Mouse (Mus musculus): ENCODE results near the gene Casp9. TPM values are rescaled to one million over a fixed set of nuclear protein-coding genes. Genes with fewer than 3 reads are reported as not detected.

Gene Casp9
- polyA plus RNA-seq (2015; fragmentation: Nextera tagmentation; extraction: Ambion mirVana): 14.7 and 15.6 TPM in 2 replicates

- Histone ChIP-seq H3K36me3 (ENCODE audit: poor library complexity, severe bottlenecking) (peaks cover 21% of the 10 kb centered on the region), H3K4me3 (peak within 1 kb of the TSS; percentile 63), H3K9me3 (replicated peaks) (0 out of 2 replicates have a peak, but pooled peaks cover 4% of the 10 kb centered on the region), H3K4me2 (peak within 1 kb of the TSS; percentile 70), H3K4me1 (peaks cover 29% of the 10 kb centered on the region), H3K9ac (peak within 1 kb of the TSS; percentile 79), H3K27ac (peak within 1 kb of the TSS; percentile 86), H3K27me3 (no peaks in the 10 kb centered on the region)
- under 1% methylated on average over 75 of the region's 80 CpGs for WGBS
- ATAC-seq: peak; percentile 75
Measured at GRCm38 (mm10) chr4:141793282-141794151, at the start of gene Casp9. Casp9 (plus strand) TSS chr4:141793612.

GRCm38 (mm10) chr4:141746578-141747346 is 46.6 kb upstream of the Casp9 start, which contains the start of gene Agmat:
Agmat (plus strand) TSS chr4:141746672.
- 25% methylated on average over 25 of the region's 25 CpGs for WGBS
- H3K9ac ChIP-seq: no peak within 1 kb of the TSS

GRCm38 (mm10) chr4:141749557-141749956 is 43.9 kb upstream of the Casp9 start:
- no peak overlapping the region for H3K4me3 ChIP-seq
- no peak overlapping the region for H3K27ac ChIP-seq
- no peak overlapping the region for H3K4me2 ChIP-seq
- no peaks in the 10 kb centered on the region for H3K9me3 ChIP-seq (replicated peaks)
- no peaks in the 10 kb centered on the region for H3K27me3 ChIP-seq
- H3K36me3 ChIP-seq (ENCODE audit: poor library complexity, severe bottlenecking): no peaks in the 10 kb centered on the region
- WGBS: 45% methylated on average over 11 of the region's 11 CpGs
- no peak for ATAC-seq
- H3K9ac ChIP-seq: no peak overlapping the region
- no peaks in the 10 kb centered on the region for H3K4me1 ChIP-seq

More at GRCm38 (mm10) chr4:141746578-141747346, 46.6 kb upstream of the Casp9 start, which contains the start of gene Agmat:
- Histone ChIP-seq H3K4me2 (no peak within 1 kb of the TSS), H3K4me3 (no peak within 1 kb of the TSS), H3K9me3 (replicated peaks) (no peaks in the 10 kb centered on the region), H3K4me1 (no peaks in the 10 kb centered on the region), H3K27me3 (no peaks in the 10 kb centered on the region), H3K27ac (no peak within 1 kb of the TSS), H3K36me3 (ENCODE audit: poor library complexity, severe bottlenecking) (no peaks in the 10 kb centered on the region)
- ATAC-seq: no peak

- H3K4me1 ChIP-seq: no peaks in the 10 kb centered on the region
- H3K4me3 ChIP-seq: no peak overlapping the region
- no peaks in the 10 kb centered on the region for H3K27me3 ChIP-seq
- no peak for ATAC-seq
- no peak overlapping the region for H3K9ac ChIP-seq
- no peak overlapping the region for H3K27ac ChIP-seq
- no peaks in the 10 kb centered on the region for H3K36me3 ChIP-seq (ENCODE audit: poor library complexity, severe bottlenecking)
- 73% methylated on average over 3 of the region's 3 CpGs for WGBS
- H3K4me2 ChIP-seq: no peak overlapping the region
- no peaks in the 10 kb centered on the region for H3K9me3 ChIP-seq (replicated peaks)
Measured at GRCm38 (mm10) chr4:141750826-141751225, 42.6 kb upstream of the Casp9 start.

- H3K4me3 ChIP-seq: no peak overlapping the region
- ATAC-seq: no peak
- WGBS: 54% methylated on average over 4 of the region's 4 CpGs
- H3K9me3 ChIP-seq (replicated peaks): no peaks in the 10 kb centered on the region
- no peak overlapping the region for H3K9ac ChIP-seq
- no peaks in the 10 kb centered on the region for H3K27me3 ChIP-seq
- no peak overlapping the region for H3K4me2 ChIP-seq
- no peaks in the 10 kb centered on the region for H3K4me1 ChIP-seq
- no peaks in the 10 kb centered on the region for H3K36me3 ChIP-seq (ENCODE audit: poor library complexity, severe bottlenecking)
- no peak overlapping the region for H3K27ac ChIP-seq
Measured at GRCm38 (mm10) chr4:141751419-141752075, 41.9 kb upstream of the Casp9 start.

- WGBS: 25% methylated on average over 4 of the region's 4 CpGs
- H3K4me1 ChIP-seq: no peaks in the 10 kb centered on the region
- no peak overlapping the region for H3K4me2 ChIP-seq
- H3K27ac ChIP-seq: no peak overlapping the region
- H3K9ac ChIP-seq: no peak overlapping the region
- H3K4me3 ChIP-seq: no peak overlapping the region
- no peak for ATAC-seq
- no peaks in the 10 kb centered on the region for H3K36me3 ChIP-seq (ENCODE audit: poor library complexity, severe bottlenecking)
- no peaks in the 10 kb centered on the region for H3K9me3 ChIP-seq (replicated peaks)
- no peaks in the 10 kb centered on the region for H3K27me3 ChIP-seq
Measured at GRCm38 (mm10) chr4:141752076-141752421, 41.4 kb upstream of the Casp9 start.

GRCm38 (mm10) chr4:141755375-141755930 is 38.0 kb upstream of the Casp9 start:
- Histone ChIP-seq H3K4me1 (no peaks in the 10 kb centered on the region), H3K9ac (no peak overlapping the region), H3K27ac (no peak overlapping the region), H3K36me3 (ENCODE audit: poor library complexity, severe bottlenecking) (0 out of 2 replicates have a peak, but pooled peaks cover 3% of the 10 kb centered on the region), H3K9me3 (replicated peaks) (no peaks in the 10 kb centered on the region), H3K4me2 (no peak overlapping the region), H3K27me3 (no peaks in the 10 kb centered on the region), H3K4me3 (no peak overlapping the region)
- 92% methylated on average over 19 of the region's 19 CpGs for WGBS
- ATAC-seq: no peak

- Histone ChIP-seq H3K9ac (no peak overlapping the region), H3K27ac (no peak overlapping the region), H3K27me3 (no peaks in the 10 kb centered on the region), H3K9me3 (replicated peaks) (no peaks in the 10 kb centered on the region), H3K4me3 (no peak overlapping the region), H3K4me1 (no peaks in the 10 kb centered on the region), H3K4me2 (no peak overlapping the region), H3K36me3 (ENCODE audit: poor library complexity, severe bottlenecking) (peaks cover 17% of the 10 kb centered on the region)
- WGBS: 98% methylated on average over 3 of the region's 3 CpGs
- no peak for ATAC-seq
Measured at GRCm38 (mm10) chr4:141757124-141757523, 36.3 kb upstream of the Casp9 start.

GRCm38 (mm10) chr4:141758874-141759542 is 34.4 kb upstream of the Casp9 start:
- 81% methylated on average over 6 of the region's 6 CpGs for WGBS
- Histone ChIP-seq H3K9ac (no peak overlapping the region), H3K4me2 (no peak overlapping the region), H3K4me3 (no peak overlapping the region), H3K36me3 (ENCODE audit: poor library complexity, severe bottlenecking) (peaks cover 36% of the 10 kb centered on the region), H3K27ac (no peak overlapping the region), H3K27me3 (no peaks in the 10 kb centered on the region), H3K9me3 (replicated peaks) (no peaks in the 10 kb centered on the region), H3K4me1 (no peaks in the 10 kb centered on the region)
- ATAC-seq: no peak

GRCm38 (mm10) chr4:141760942-141761341 is 32.5 kb upstream of the Casp9 start:
- Histone ChIP-seq H3K27ac (no peak overlapping the region), H3K36me3 (ENCODE audit: poor library complexity, severe bottlenecking) (peaks cover 51% of the 10 kb centered on the region), H3K9ac (no peak overlapping the region), H3K4me1 (peaks cover 2% of the 10 kb centered on the region), H3K4me3 (no peak overlapping the region), H3K4me2 (no peak overlapping the region), H3K27me3 (no peaks in the 10 kb centered on the region), H3K9me3 (replicated peaks) (no peaks in the 10 kb centered on the region)
- no peak for ATAC-seq
- 86% methylated on average over 4 of the region's 4 CpGs for WGBS

- H3K27me3 ChIP-seq: no peaks in the 10 kb centered on the region
- peaks cover 14% of the 10 kb centered on the region for H3K4me1 ChIP-seq
- no peak overlapping the region for H3K4me2 ChIP-seq
- H3K9ac ChIP-seq: no peak overlapping the region
- ATAC-seq: no peak
- no peak overlapping the region for H3K4me3 ChIP-seq
- peaks cover 63% of the 10 kb centered on the region for H3K36me3 ChIP-seq (ENCODE audit: poor library complexity, severe bottlenecking)
- H3K27ac ChIP-seq: no peak overlapping the region
- WGBS: 94% methylated on average over 13 of the region's 13 CpGs
- no peaks in the 10 kb centered on the region for H3K9me3 ChIP-seq (replicated peaks)
Measured at GRCm38 (mm10) chr4:141762102-141762598, 31.3 kb upstream of the Casp9 start.
